Mouse (Mus musculus) urinary bladder, postnatal 10 days (tissue): Measurements from ENCODE around the gene Gm3033.
"Not testable (repeated sequence)": the region's sequence is repeated elsewhere in the genome, so short reads cannot be mapped to it uniquely, and the experiment has no call there.

Experiments
- DNase-seq: peaks from one replicate; pipeline ENCODE4 v3.0.0; 2022; ENCODE audit warnings: low spot score

Gene Gm3033

DNA sequence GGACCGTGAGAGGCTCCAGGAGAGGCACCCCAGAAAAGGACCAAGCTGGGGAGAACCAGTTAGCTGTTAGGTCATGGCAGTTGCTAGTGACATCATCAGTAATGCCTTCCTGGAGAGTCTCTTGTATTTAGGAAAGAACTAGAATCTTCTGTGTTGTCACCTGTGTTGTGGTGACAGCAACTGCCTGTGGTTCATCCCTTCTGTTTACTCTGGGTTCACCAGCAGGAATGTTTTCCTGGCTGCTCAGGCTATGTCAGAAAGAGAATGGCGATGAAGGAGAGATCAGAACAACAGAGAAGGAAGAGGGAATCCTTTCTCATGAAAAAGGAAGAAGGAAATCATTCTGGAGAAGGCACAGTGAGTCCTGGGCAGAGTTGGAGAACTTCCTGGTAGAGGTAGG is at the start of gene Gm3033:
Gene Gm3033 (plus strand): TSS at position 301 of the 400 bp plus-strand sequence.
- DNase-seq = not testable (repeated sequence)

DNA sequence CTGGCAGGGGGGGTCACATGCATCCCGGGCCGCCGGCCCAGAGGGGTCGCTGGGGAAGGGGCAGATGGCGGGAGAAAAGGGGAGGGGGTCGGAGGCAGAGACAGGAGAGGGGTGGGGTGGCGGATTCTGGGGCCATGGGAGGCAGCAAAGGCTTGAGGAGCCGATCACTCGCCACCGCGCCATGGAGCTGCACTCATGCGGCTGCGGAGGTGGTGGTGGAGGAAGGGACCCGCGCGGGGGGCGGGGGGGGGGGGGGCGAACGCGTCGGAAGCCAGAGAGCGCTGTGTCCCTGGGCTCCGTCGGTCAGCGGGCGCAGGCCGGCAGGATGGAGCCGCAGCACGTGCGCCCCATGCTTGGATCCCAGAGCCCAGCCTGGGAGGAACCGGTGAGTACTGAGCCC is 36.3 kb upstream of the Gm3033 start, which contains the start of gene Gm3002:
Gene Gm3002 (plus strand): TSS at position 301 of the 400 bp plus-strand sequence.
- not testable (repeated sequence) for DNase-seq

DNA sequence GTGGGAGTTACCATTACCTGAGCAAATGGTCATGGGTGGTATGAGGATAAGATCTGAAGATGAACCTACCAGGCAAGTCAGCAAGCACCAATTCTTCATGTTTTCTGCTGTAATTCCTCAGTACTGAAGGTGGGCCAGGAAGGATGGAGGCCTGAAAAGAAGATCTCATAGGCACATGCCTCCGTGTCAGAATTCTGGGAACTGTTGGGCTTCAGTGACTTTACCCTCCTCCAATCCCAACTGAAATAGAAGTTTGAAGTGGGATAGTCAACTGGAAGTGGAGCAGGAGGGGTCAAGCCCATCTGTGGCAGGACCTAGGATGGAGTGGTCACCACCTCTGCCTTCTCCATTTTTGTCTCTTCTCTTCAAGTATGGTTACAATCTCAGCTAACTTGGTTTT is 37.8 kb downstream of the Gm3033 start, which contains the start of gene Gm2916:
Gene Gm2916 (plus strand): TSS at position 301 of the 400 bp plus-strand sequence.
- not testable (repeated sequence) for DNase-seq
